Mouse (Mus musculus): ENCODE results near the gene Col7a1.

DNA sequence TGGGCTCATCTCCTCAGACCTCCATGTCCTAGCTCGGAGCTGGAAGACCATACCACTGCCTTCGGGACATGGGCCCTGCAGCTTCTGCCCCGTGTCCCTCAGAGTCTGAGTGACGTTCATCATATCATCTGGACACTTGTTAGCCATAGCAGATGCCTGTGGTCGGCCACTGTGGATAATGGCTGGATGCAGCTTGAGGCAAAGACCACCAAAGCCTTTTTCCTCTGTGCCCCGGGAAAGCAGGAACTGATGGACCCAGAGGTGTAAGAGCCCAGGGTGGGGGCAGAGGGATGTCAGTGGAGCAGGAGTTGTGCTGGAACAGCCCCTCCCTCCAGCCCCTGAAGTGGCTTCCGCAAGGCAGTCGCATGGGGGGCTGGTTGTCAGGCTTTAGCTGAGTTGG is 78.3 kb downstream of the Col7a1 start:
- TF ChIP-seq CTCF (IDR thresholded peaks at IDR 0.05; ENCODE audit: insufficient read depth, low read length) = no peak
- TF ChIP-seq POLR2A (IDR thresholded peaks at IDR 0.05; ENCODE audit: borderline replicate concordance, extremely low read depth, low read depth, low read length) = no peak

All from lung, adult 2 months (tissue).